Mouse (Mus musculus): ENCODE data around the gene Parvb. TPM values are rescaled to one million over a fixed set of nuclear protein-coding genes. Genes with fewer than 3 reads are reported as not detected.

Gene Parvb
- 0.29 TPM for polyA plus RNA-seq (2014; fragmentation: Illumina TruSeq; extraction: RNeasy Lipid Tissue Mini Kit (QIAGEN cat#74804); ENCODE audit: low read depth, low replicate concordance)

GRCm38 (mm10) chr15:84231721-84232561, at the start of gene Parvb:
TSS of gene Parvb (plus strand) at chr15:84232043.

GRCm38 (mm10) chr15:84192058-84192791, 39.6 kb upstream of the Parvb start, which contains the start of gene Samm50:
TSS of gene Samm50 (plus strand) at chr15:84192241.

GRCm38 (mm10) chr15:84323966-84324869, 92.4 kb downstream of the Parvb start, which contains the start of gene Parvg:
TSS of gene Parvg (plus strand) at chr15:84324026.

Other genes starting within 250 kb of the Parvb start
- not detected for gene Efcab6, start 166.7 kb upstream of the Parvb start, polyA plus RNA-seq (2014; fragmentation: Illumina TruSeq; extraction: RNeasy Lipid Tissue Mini Kit (QIAGEN cat#74804); ENCODE audit: low read depth, low replicate concordance)
- gene Sult4a1, start 126.3 kb upstream of the Parvb start, polyA plus RNA-seq (2014; fragmentation: Illumina TruSeq; extraction: RNeasy Lipid Tissue Mini Kit (QIAGEN cat#74804); ENCODE audit: low read depth, low replicate concordance), result not detected
- gene Pnpla5, start 108.9 kb upstream of the Parvb start, polyA plus RNA-seq (2014; fragmentation: Illumina TruSeq; extraction: RNeasy Lipid Tissue Mini Kit (QIAGEN cat#74804); ENCODE audit: low read depth, low replicate concordance), result not detected
- not detected for gene Pnpla3, start 64.2 kb upstream of the Parvb start, polyA plus RNA-seq (2014; fragmentation: Illumina TruSeq; extraction: RNeasy Lipid Tissue Mini Kit (QIAGEN cat#74804); ENCODE audit: low read depth, low replicate concordance)
- gene Samm50, start 39.8 kb upstream of the Parvb start, polyA plus RNA-seq (2014; fragmentation: Illumina TruSeq; extraction: RNeasy Lipid Tissue Mini Kit (QIAGEN cat#74804); ENCODE audit: low read depth, low replicate concordance), result 38.6 TPM
- 0.32 TPM for gene Parvg, start 92.0 kb downstream of the Parvb start, polyA plus RNA-seq (2014; fragmentation: Illumina TruSeq; extraction: RNeasy Lipid Tissue Mini Kit (QIAGEN cat#74804); ENCODE audit: low read depth, low replicate concordance)
- not detected for gene Shisal1, start 215.1 kb downstream of the Parvb start, polyA plus RNA-seq (2014; fragmentation: Illumina TruSeq; extraction: RNeasy Lipid Tissue Mini Kit (QIAGEN cat#74804); ENCODE audit: low read depth, low replicate concordance)

Measured in liver, adult 10 weeks (tissue).